Mouse (Mus musculus) brain, embryonic 14.5 days (tissue): Measurements from ENCODE around the gene Fam104a.

Experiments
- CTCF ChIP-seq: fragments of 200-500 bp; IDR thresholded peaks from 2 replicates; pipeline ENCODE4 v1.5.1; 2012; ENCODE audit warnings: inconsistent platforms, mild to moderate bottlenecking, moderate library complexity, borderline replicate concordance; ENCODE audit not compliant: insufficient read depth, insufficient read length; ENCODE audit errors: extremely low read depth
- POLR2A ChIP-seq: fragments of 200-500 bp; IDR thresholded peaks from 2 replicates; pipeline ENCODE4 v1.6.1; 2012; ENCODE audit warnings: mild to moderate bottlenecking, inconsistent platforms, borderline replicate concordance; ENCODE audit not compliant: poor library complexity, insufficient read depth, insufficient read length, severe bottlenecking; ENCODE audit errors: extremely low read depth

DNA sequence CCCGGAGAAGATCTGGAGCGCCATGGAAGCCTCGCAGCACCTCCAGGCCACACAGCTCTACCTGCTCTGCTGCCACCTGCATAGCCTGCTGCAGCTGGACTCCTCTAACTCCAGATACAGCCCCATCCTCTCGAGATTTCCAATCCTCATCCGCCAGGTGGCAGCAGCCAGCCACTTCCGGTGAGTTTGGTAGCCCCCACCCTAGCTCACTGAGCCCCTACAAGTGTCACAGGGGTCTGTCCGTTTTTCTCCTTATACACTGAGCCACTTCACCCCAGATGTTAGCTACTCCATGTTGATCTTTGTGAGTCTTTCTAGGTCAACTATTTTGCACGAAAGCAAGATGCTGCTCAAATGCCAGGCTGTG is 32.1 kb downstream of the Fam104a start:
- no peak for TF ChIP-seq POLR2A
- TF ChIP-seq CTCF = peak; percentile 65
